Mouse (Mus musculus): ENCODE data around the gene Ptgs1.

DNA sequence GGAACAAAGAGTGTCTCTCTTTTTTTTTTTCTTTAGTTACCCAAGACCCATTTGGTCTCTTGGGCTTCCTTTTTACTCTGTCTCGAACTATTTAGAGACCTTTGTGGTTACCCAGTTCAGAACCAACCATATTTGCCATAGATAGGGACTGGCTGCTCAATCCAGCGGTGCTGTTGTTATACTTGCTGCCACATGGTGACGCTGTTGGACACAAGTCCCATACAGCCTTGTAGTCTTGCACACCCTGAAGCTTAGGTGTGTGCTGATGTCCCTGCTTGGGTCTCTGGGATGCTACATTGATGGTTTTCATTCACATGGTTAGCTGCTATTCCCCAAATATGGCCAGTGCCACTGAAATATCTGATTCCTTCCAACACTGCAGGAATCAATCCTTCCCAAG, 8.2 kb downstream of the Ptgs1 start:
- TF ChIP-seq POLR2A (IDR thresholded peaks at IDR 0.05; ENCODE audit: insufficient read length, low read depth) (no peak), TCF12 (IDR thresholded peaks at IDR 0.05; ENCODE audit: insufficient read depth, poor library complexity, severe bottlenecking) (no peak), POLR2AphosphoS2 (IDR thresholded peaks at IDR 0.05; ENCODE audit: insufficient read length, low read depth) (no peak), MAX (IDR thresholded peaks at IDR 0.05; ENCODE audit: low read depth) (no peak), E2F4 (IDR thresholded peaks at IDR 0.05; ENCODE audit: insufficient read depth) (no peak), TCF3 (IDR thresholded peaks at IDR 0.05; ENCODE audit: insufficient read length, low read depth) (no peak), CEBPB (IDR thresholded peaks at IDR 0.05; ENCODE audit: insufficient read depth, poor library complexity, severe bottlenecking) (no peak), USF1 (IDR thresholded peaks at IDR 0.05; ENCODE audit: low read depth) (no peak), REST (IDR thresholded peaks at IDR 0.05; ENCODE audit: insufficient read depth, insufficient read length) (no peak), MYOG (IDR thresholded peaks at IDR 0.05; ENCODE audit: control insufficient read depth in 1 of 3, insufficient read depth in 1 of 3, insufficient read length in 2 of 3, low read depth in 2 of 3) (no peak)
